Mouse (Mus musculus): ENCODE measurements at regions not wholly inside any gene's neighbourhood (a gene's known extent, or its start where the extent isn't known, plus 50 kb on each side); places are given as distances from the start of the nearest gene placed in this dataset.

GRCm38 (mm10) chr10:95099906-95100305, 155.3 kb upstream of the Plxnc1 start:
- Histone ChIP-seq H3K4me2 (ENCODE audit: low read depth, low read length) (no peak overlapping the region), H3K36me3 (ENCODE audit: insufficient read depth, low read length) (no peaks in the 10 kb centered on the region), H3K9me3 (ENCODE audit: low read length) (no peaks in the 10 kb centered on the region), H3K4me3 (ENCODE audit: low read length) (no peak overlapping the region), H3K4me1 (ENCODE audit: insufficient read depth, low read length) (no peaks in the 10 kb centered on the region), H3K27ac (no peak overlapping the region), H3K27me3 (ENCODE audit: insufficient read depth, low read length) (no peaks in the 10 kb centered on the region), H3K9ac (replicated peaks; ENCODE audit: low read length) (no peak overlapping the region)
- 57% methylated on average over 5 of the region's 5 CpGs for WGBS
- ATAC-seq (no peak), DNase-seq (ENCODE audit: low spot score) (peak; percentile 58)
- TF ChIP-seq CTCF (IDR thresholded peaks at IDR 0.05; ENCODE audit: low read depth), result no peak

GRCm38 (mm10) chr10:95095847-95096246, 151.2 kb upstream of the Plxnc1 start:
- WGBS, result 73% methylated on average over 4 of the region's 4 CpGs
- H3K4me3 ChIP-seq (ENCODE audit: low read length), result no peak overlapping the region
- H3K9ac ChIP-seq (replicated peaks; ENCODE audit: low read length), result no peak overlapping the region
- no peak for DNase-seq (ENCODE audit: low spot score)
- H3K4me1 ChIP-seq (ENCODE audit: insufficient read depth, low read length), result no peaks in the 10 kb centered on the region
- H3K27me3 ChIP-seq (ENCODE audit: insufficient read depth, low read length), result no peaks in the 10 kb centered on the region
- no peaks in the 10 kb centered on the region for H3K36me3 ChIP-seq (ENCODE audit: insufficient read depth, low read length)
- H3K4me2 ChIP-seq (ENCODE audit: low read depth, low read length), result no peak overlapping the region
- no peak overlapping the region for H3K27ac ChIP-seq
- ATAC-seq, result no peak
- H3K9me3 ChIP-seq (ENCODE audit: low read length), result no peaks in the 10 kb centered on the region
- TF ChIP-seq CTCF (IDR thresholded peaks at IDR 0.05; ENCODE audit: low read depth), result no peak

GRCm38 (mm10) chr10:95094771-95095170, 150.1 kb upstream of the Plxnc1 start:
- Histone ChIP-seq H3K4me3 (ENCODE audit: low read length) (no peak overlapping the region), H3K9me3 (ENCODE audit: low read length) (no peaks in the 10 kb centered on the region), H3K27ac (no peak overlapping the region), H3K4me2 (ENCODE audit: low read depth, low read length) (no peak overlapping the region), H3K9ac (replicated peaks; ENCODE audit: low read length) (no peak overlapping the region), H3K36me3 (ENCODE audit: insufficient read depth, low read length) (no peaks in the 10 kb centered on the region), H3K4me1 (ENCODE audit: insufficient read depth, low read length) (no peaks in the 10 kb centered on the region), H3K27me3 (ENCODE audit: insufficient read depth, low read length) (no peaks in the 10 kb centered on the region)
- WGBS, result 70% methylated on average over 8 of the region's 8 CpGs
- no peak for DNase-seq (ENCODE audit: low spot score)
- TF ChIP-seq CTCF (IDR thresholded peaks at IDR 0.05; ENCODE audit: low read depth), result no peak
- ATAC-seq, result no peak

- no peak for TF ChIP-seq CTCF (IDR thresholded peaks at IDR 0.05; ENCODE audit: low read depth)
- no peaks in the 10 kb centered on the region for H3K27me3 ChIP-seq (ENCODE audit: insufficient read depth, low read length)
- no peak for ATAC-seq
- H3K4me1 ChIP-seq (ENCODE audit: insufficient read depth, low read length), result no peaks in the 10 kb centered on the region
- no peaks in the 10 kb centered on the region for H3K36me3 ChIP-seq (ENCODE audit: insufficient read depth, low read length)
- H3K9ac ChIP-seq (replicated peaks; ENCODE audit: low read length), result no peak overlapping the region
- H3K4me3 ChIP-seq (ENCODE audit: low read length), result no peak overlapping the region
- no peak overlapping the region for H3K4me2 ChIP-seq (ENCODE audit: low read depth, low read length)
- WGBS, result 36% methylated on average over 5 of the region's 5 CpGs
- no peaks in the 10 kb centered on the region for H3K9me3 ChIP-seq (ENCODE audit: low read length)
- no peak for DNase-seq (ENCODE audit: low spot score)
- no peak overlapping the region for H3K27ac ChIP-seq
These were observed 148.6 kb upstream of the Plxnc1 start for GRCm38 (mm10) chr10:95093266-95093665.

- ATAC-seq (no peak), DNase-seq (ENCODE audit: low spot score) (no peak)
- no peaks in the 10 kb centered on the region for H3K4me1 ChIP-seq (ENCODE audit: insufficient read depth, low read length)
- no peak overlapping the region for H3K4me2 ChIP-seq (ENCODE audit: low read depth, low read length)
- H3K27ac ChIP-seq, result no peak overlapping the region
- no peak overlapping the region for H3K4me3 ChIP-seq (ENCODE audit: low read length)
- TF ChIP-seq CTCF (IDR thresholded peaks at IDR 0.05; ENCODE audit: low read depth), result no peak
- H3K36me3 ChIP-seq (ENCODE audit: insufficient read depth, low read length), result no peaks in the 10 kb centered on the region
- H3K27me3 ChIP-seq (ENCODE audit: insufficient read depth, low read length), result no peaks in the 10 kb centered on the region
- no peaks in the 10 kb centered on the region for H3K9me3 ChIP-seq (ENCODE audit: low read length)
- H3K9ac ChIP-seq (replicated peaks; ENCODE audit: low read length), result no peak overlapping the region
- 67% methylated on average over 6 of the region's 6 CpGs for WGBS
These were observed 146.5 kb upstream of the Plxnc1 start for GRCm38 (mm10) chr10:95091086-95091485.

GRCm38 (mm10) chr10:95090641-95091040, 146.0 kb upstream of the Plxnc1 start:
- Histone ChIP-seq H3K27ac (no peak overlapping the region), H3K4me1 (ENCODE audit: insufficient read depth, low read length) (no peaks in the 10 kb centered on the region), H3K4me3 (ENCODE audit: low read length) (no peak overlapping the region), H3K36me3 (ENCODE audit: insufficient read depth, low read length) (no peaks in the 10 kb centered on the region), H3K27me3 (ENCODE audit: insufficient read depth, low read length) (no peaks in the 10 kb centered on the region), H3K9me3 (ENCODE audit: low read length) (no peaks in the 10 kb centered on the region), H3K9ac (replicated peaks; ENCODE audit: low read length) (no peak overlapping the region), H3K4me2 (ENCODE audit: low read depth, low read length) (no peak overlapping the region)
- no peak for TF ChIP-seq CTCF (IDR thresholded peaks at IDR 0.05; ENCODE audit: low read depth)
- ATAC-seq (no peak), DNase-seq (ENCODE audit: low spot score) (no peak)
- 86% methylated on average over 4 of the region's 4 CpGs for WGBS

- H3K9ac ChIP-seq (replicated peaks; ENCODE audit: low read length), result no peak overlapping the region
- ATAC-seq, result no peak
- no peak for DNase-seq (ENCODE audit: low spot score)
These were observed 145.4 kb upstream of the Plxnc1 start for GRCm38 (mm10) chr10:95090035-95090434.

More at GRCm38 (mm10) chr10:95090035-95090434, 145.4 kb upstream of the Plxnc1 start:
- Histone ChIP-seq H3K4me1 (ENCODE audit: insufficient read depth, low read length) (no peaks in the 10 kb centered on the region), H3K27ac (no peak overlapping the region), H3K36me3 (ENCODE audit: insufficient read depth, low read length) (no peaks in the 10 kb centered on the region), H3K27me3 (ENCODE audit: insufficient read depth, low read length) (no peaks in the 10 kb centered on the region), H3K9me3 (ENCODE audit: low read length) (no peaks in the 10 kb centered on the region), H3K4me2 (ENCODE audit: low read depth, low read length) (no peak overlapping the region), H3K4me3 (ENCODE audit: low read length) (no peak overlapping the region)
- peak; percentile 31 for TF ChIP-seq CTCF (IDR thresholded peaks at IDR 0.05; ENCODE audit: low read depth)
- 89% methylated on average over 9 of the region's 9 CpGs for WGBS

All from hindbrain, postnatal 0 days (tissue).